Mouse (Mus musculus): Measurements from ENCODE around the gene Topaz1. TPM values are rescaled to one million over a fixed set of nuclear protein-coding genes. Genes with fewer than 3 reads are reported as not detected.
"Not testable (repeated sequence)": the region's sequence is repeated elsewhere in the genome, so short reads cannot be mapped to it uniquely, and the experiment has no call there.

The Topaz1 gene
- polyA plus RNA-seq, 1 experiment from 2014 or later, result not detected

DNA sequence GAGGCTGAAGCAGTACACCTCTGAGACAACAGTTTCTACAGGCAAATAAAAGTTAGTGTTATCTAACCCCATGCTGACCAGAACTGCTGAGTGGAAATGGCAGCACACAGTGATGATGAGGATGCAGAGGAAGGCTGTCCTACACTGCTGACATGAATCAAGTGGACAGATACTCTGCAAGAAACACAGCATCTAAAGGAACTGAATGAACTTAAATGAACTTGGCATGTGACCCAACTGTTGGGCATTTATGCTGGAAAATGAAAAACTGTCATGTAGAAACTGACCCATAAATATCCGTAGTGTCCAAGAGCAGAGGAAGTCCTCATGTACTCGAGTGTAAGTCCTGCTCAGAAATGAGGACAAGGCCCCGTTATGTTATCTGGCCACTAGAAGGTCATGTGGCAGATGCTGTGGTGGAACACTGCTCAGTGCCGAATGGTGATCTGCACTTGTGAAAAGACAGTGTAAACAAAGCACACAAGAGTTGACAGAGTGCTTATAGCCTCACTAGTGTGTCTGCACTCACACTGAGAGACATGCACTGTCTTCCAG is 82.8 kb downstream of the Topaz1 start:
- Histone ChIP-seq H3K36me3 (ENCODE audit: control insufficient read depth, insufficient read depth, low read length) (peaks cover 3% of the 10 kb centered on the region; the same call in 1 of the 2 replicates), H3K27me3 (replicated peaks; ENCODE audit: control insufficient read depth, insufficient read depth, low read length) (no peaks in the 10 kb centered on the region), H3K4me1 (ENCODE audit: control insufficient read depth, insufficient read depth, low read length) (no peaks in the 10 kb centered on the region), H3K9me3 (ENCODE audit: control insufficient read depth, low read length) (no peaks in the 10 kb centered on the region), H3K27ac (ENCODE audit: low read length) (no peak overlapping the region), H3K9ac (ENCODE audit: low read depth, low read length) (no peak overlapping the region), H3K4me3 (ENCODE audit: low read length) (no peak overlapping the region), H3K4me2 (ENCODE audit: low read depth, low read length) (no peak overlapping the region)
- ATAC-seq, result no peak
- WGBS, result 70% methylated on average over 4 of the region's 4 CpGs

- Histone ChIP-seq H3K27me3 (replicated peaks; ENCODE audit: control insufficient read depth, insufficient read depth, low read length) (no peaks in the 10 kb centered on the region), H3K4me1 (ENCODE audit: control insufficient read depth, insufficient read depth, low read length) (no peaks in the 10 kb centered on the region), H3K4me2 (ENCODE audit: low read depth, low read length) (no peak overlapping the region), H3K9me3 (ENCODE audit: control insufficient read depth, low read length) (no peaks in the 10 kb centered on the region), H3K4me3 (ENCODE audit: low read length) (no peak overlapping the region), H3K27ac (ENCODE audit: low read length) (peak overlapping the region; percentile 30; the same call in 1 of the 2 replicates), H3K9ac (ENCODE audit: low read depth, low read length) (no peak overlapping the region), H3K36me3 (ENCODE audit: control insufficient read depth, insufficient read depth, low read length) (no peaks in the 10 kb centered on the region)
- no peak for ATAC-seq
- 68% methylated on average over 9 of the region's 9 CpGs for WGBS
Observed at GRCm38 (mm10) chr9:122836126-122836525, 89.0 kb downstream of the Topaz1 start.

DNA sequence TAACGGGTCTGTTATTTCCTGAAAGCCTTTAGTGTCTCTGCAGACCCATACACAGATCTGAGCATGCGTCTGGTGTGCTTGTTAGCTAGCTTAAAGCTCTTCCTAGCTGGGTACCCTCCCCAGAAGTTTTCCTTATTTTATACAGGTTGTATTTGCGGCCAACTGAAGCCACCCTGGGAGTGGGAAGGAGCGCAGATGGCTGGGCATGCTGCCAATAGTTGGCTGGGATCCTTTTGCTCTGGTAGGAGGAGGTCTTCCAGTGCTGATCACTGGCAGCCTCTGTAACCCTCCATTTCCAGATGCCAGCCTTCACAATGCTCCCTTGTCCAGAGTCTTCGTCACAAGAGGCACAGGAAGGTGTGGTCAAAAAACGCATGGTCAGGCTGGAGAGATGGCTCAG is 89.6 kb downstream of the Topaz1 start:
- Histone ChIP-seq H3K9me3 (ENCODE audit: control insufficient read depth, low read length) (no peaks in the 10 kb centered on the region), H3K27ac (ENCODE audit: low read length) (peak overlapping the region; percentile 30; the same call in 1 of the 2 replicates), H3K4me3 (ENCODE audit: low read length) (no peak overlapping the region), H3K27me3 (replicated peaks; ENCODE audit: control insufficient read depth, insufficient read depth, low read length) (no peaks in the 10 kb centered on the region), H3K4me2 (ENCODE audit: low read depth, low read length) (no peak overlapping the region), H3K36me3 (ENCODE audit: control insufficient read depth, insufficient read depth, low read length) (no peaks in the 10 kb centered on the region), H3K4me1 (ENCODE audit: control insufficient read depth, insufficient read depth, low read length) (no peaks in the 10 kb centered on the region), H3K9ac (ENCODE audit: low read depth, low read length) (no peak overlapping the region)
- peak; percentile 80 for ATAC-seq
- 47% methylated on average over 6 of the region's 6 CpGs for WGBS

DNA sequence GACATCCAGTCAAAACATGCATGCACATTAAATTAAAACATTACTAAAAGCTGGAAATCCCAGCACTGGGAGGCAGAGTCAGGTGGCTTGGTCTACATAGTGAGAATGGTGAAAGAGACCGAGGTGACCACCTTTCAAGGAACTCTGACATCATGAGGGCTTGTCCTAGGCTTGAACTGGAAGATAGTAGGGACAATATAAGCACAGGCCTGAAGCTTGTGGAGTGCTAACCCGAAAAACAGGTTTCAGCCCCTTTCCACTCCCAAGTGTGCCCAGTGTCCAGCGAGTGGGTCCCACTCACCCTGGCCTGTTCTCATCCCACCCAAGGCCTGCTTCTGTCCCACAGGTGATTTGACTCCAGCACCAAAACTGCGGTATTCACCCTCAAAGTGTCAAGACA is 90.1 kb downstream of the Topaz1 start:
- Histone ChIP-seq H3K9me3 (ENCODE audit: control insufficient read depth, low read length) (no peaks in the 10 kb centered on the region), H3K4me2 (ENCODE audit: low read depth, low read length) (no peak overlapping the region), H3K9ac (ENCODE audit: low read depth, low read length) (no peak overlapping the region), H3K27ac (ENCODE audit: low read length) (peak overlapping the region; percentile 9; the same call in 1 of the 2 replicates), H3K4me1 (ENCODE audit: control insufficient read depth, insufficient read depth, low read length) (no peaks in the 10 kb centered on the region), H3K27me3 (replicated peaks; ENCODE audit: control insufficient read depth, insufficient read depth, low read length) (no peaks in the 10 kb centered on the region), H3K36me3 (ENCODE audit: control insufficient read depth, insufficient read depth, low read length) (no peaks in the 10 kb centered on the region), H3K4me3 (ENCODE audit: low read length) (no peak overlapping the region)
- WGBS, result 79% methylated on average over 4 of the region's 4 CpGs
- peak; percentile 23; the same call in 1 of the 2 replicates for ATAC-seq

GRCm38 (mm10) chr9:122837680-122838079 is 90.5 kb downstream of the Topaz1 start:
- 28% methylated on average over 16 of the region's 16 CpGs for WGBS
- H3K27me3 ChIP-seq (replicated peaks; ENCODE audit: control insufficient read depth, insufficient read depth, low read length), result no peaks in the 10 kb centered on the region
- no peak overlapping the region; the same call in 1 of the 2 replicates for H3K27ac ChIP-seq (ENCODE audit: low read length)
- H3K4me3 ChIP-seq (ENCODE audit: low read length), result no peak overlapping the region
- H3K36me3 ChIP-seq (ENCODE audit: control insufficient read depth, insufficient read depth, low read length), result no peaks in the 10 kb centered on the region
- H3K9me3 ChIP-seq (ENCODE audit: control insufficient read depth, low read length), result no peaks in the 10 kb centered on the region
- H3K4me2 ChIP-seq (ENCODE audit: low read depth, low read length), result no peak overlapping the region
- H3K9ac ChIP-seq (ENCODE audit: low read depth, low read length), result no peak overlapping the region; the same call in 1 of the 2 replicates
- H3K4me1 ChIP-seq (ENCODE audit: control insufficient read depth, insufficient read depth, low read length), result no peaks in the 10 kb centered on the region
- peak; percentile 80 for ATAC-seq

GRCm38 (mm10) chr9:122843760-122844159 is 96.6 kb downstream of the Topaz1 start, which contains the start of gene Gm35549:
Gene Gm35549 (minus strand): TSS chr9:122844035.
- Histone ChIP-seq H3K4me3 (ENCODE audit: low read length) (no peak within 1 kb of the TSS), H3K27me3 (replicated peaks; ENCODE audit: control insufficient read depth, insufficient read depth, low read length) (no peaks in the 10 kb centered on the region), H3K36me3 (ENCODE audit: control insufficient read depth, insufficient read depth, low read length) (no peaks in the 10 kb centered on the region), H3K4me1 (ENCODE audit: control insufficient read depth, insufficient read depth, low read length) (no peaks in the 10 kb centered on the region), H3K27ac (ENCODE audit: low read length) (no peak within 1 kb of the TSS), H3K9ac (ENCODE audit: low read depth, low read length) (no peak within 1 kb of the TSS), H3K4me2 (ENCODE audit: low read depth, low read length) (no peak within 1 kb of the TSS), H3K9me3 (ENCODE audit: control insufficient read depth, low read length) (no peaks in the 10 kb centered on the region)
- WGBS, result 71% methylated on average over 3 of the region's 3 CpGs
- ATAC-seq, result no peak

GRCm38 (mm10) chr9:122845621-122846020 is 98.5 kb downstream of the Topaz1 start:
- Histone ChIP-seq H3K4me2 (ENCODE audit: low read depth, low read length) (no peak overlapping the region), H3K27me3 (replicated peaks; ENCODE audit: control insufficient read depth, insufficient read depth, low read length) (no peaks in the 10 kb centered on the region), H3K27ac (ENCODE audit: low read length) (no peak overlapping the region), H3K36me3 (ENCODE audit: control insufficient read depth, insufficient read depth, low read length) (peaks cover 13% of the 10 kb centered on the region; the same call in 1 of the 2 replicates), H3K4me3 (ENCODE audit: low read length) (no peak overlapping the region), H3K9me3 (ENCODE audit: control insufficient read depth, low read length) (no peaks in the 10 kb centered on the region), H3K9ac (ENCODE audit: low read depth, low read length) (no peak overlapping the region), H3K4me1 (ENCODE audit: control insufficient read depth, insufficient read depth, low read length) (no peaks in the 10 kb centered on the region)
- WGBS, result 83% methylated on average over 3 of the region's 3 CpGs
- ATAC-seq, result no peak

DNA sequence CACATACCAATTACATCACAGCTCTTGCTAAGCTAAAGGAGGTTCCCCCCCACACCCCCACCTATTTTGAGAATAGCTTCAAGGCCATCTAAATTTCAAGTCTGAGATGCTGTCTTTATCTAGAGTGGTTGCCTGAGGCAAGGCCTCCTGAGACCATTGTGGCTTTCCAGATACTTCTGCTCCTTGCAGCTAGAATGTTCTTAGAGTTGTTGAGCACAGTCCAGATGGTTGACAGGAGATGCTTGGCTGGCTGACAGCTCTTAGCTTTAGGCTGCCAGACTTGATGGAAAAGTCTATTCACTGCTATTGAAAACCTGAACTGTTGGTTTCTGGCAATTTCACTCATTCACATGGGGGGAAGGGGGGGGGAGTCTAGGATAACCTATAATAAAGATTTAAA is 99.0 kb downstream of the Topaz1 start:
- no peak overlapping the region for H3K4me2 ChIP-seq (ENCODE audit: low read depth, low read length)
- no peaks in the 10 kb centered on the region for H3K27me3 ChIP-seq (replicated peaks; ENCODE audit: control insufficient read depth, insufficient read depth, low read length)
- no peak for ATAC-seq
- H3K9me3 ChIP-seq (ENCODE audit: control insufficient read depth, low read length), result no peaks in the 10 kb centered on the region
- H3K36me3 ChIP-seq (ENCODE audit: control insufficient read depth, insufficient read depth, low read length), result peaks cover 15% of the 10 kb centered on the region; the same call in 1 of the 2 replicates
- no peak overlapping the region for H3K27ac ChIP-seq (ENCODE audit: low read length)
- H3K4me1 ChIP-seq (ENCODE audit: control insufficient read depth, insufficient read depth, low read length), result no peaks in the 10 kb centered on the region
- no peak overlapping the region for H3K4me3 ChIP-seq (ENCODE audit: low read length)
- no peak overlapping the region for H3K9ac ChIP-seq (ENCODE audit: low read depth, low read length)

DNA sequence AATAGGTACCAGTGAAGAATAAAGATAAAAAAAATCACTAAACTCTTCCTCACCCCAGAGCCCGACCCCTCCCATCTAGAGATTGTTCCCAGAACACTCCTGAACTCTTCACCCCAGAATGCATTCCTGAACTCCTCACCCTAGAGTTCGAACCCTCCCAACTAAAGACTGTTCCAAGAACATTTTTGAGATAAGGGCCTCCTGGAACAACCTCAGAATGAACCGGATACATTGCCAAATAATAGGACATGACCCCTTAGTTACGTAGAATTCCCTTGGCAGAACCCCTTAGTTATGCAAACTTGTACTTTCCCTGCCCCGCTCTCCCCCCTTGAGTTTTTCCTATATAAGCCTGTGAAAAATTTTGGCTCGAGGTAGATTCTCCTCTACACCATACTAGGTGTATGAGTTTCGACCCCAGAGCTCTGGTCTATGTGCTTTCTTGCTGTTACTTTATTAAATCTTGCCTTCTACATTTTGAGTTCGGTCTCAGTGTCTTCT is 100.7 kb downstream of the Topaz1 start:
- 85% methylated on average over 7 of the region's 8 CpGs for WGBS
- H3K4me3 ChIP-seq (ENCODE audit: low read length); H3K4me1 ChIP-seq (ENCODE audit: control insufficient read depth, insufficient read depth, low read length); H3K9me3 ChIP-seq (ENCODE audit: control insufficient read depth, low read length); H3K27ac ChIP-seq (ENCODE audit: low read length); ATAC-seq; H3K9ac ChIP-seq (ENCODE audit: low read depth, low read length); H3K27me3 ChIP-seq (replicated peaks; ENCODE audit: control insufficient read depth, insufficient read depth, low read length); H3K4me2 ChIP-seq (ENCODE audit: low read depth, low read length): not testable (repeated sequence)
- peaks cover 28% of the 10 kb centered on the region for H3K36me3 ChIP-seq (ENCODE audit: control insufficient read depth, insufficient read depth, low read length)

All from intestine, embryonic 16.5 days (tissue).